Mouse (Mus musculus): Measurements from ENCODE around the gene Adam26a. TPM values are rescaled to one million over a fixed set of nuclear protein-coding genes. Genes with fewer than 3 reads are reported as not detected.

The Adam26a gene
- total and polyA plus RNA-seq, 3 experiments = not detected

Other genes starting within 250 kb of the Adam26a start
- not detected in 2 replicates for gene Adam26b, start 48.6 kb downstream of the Adam26a start, total RNA-seq (2012; rRNA removed)
- gene Adam26b, start 48.6 kb downstream of the Adam26a start, polyA plus RNA-seq (2012; ENCODE audit: insufficient read depth in 1 of 2, insufficient read length in 2 of 2, low read depth in 1 of 2, low replicate concordance in 2 of 2, missing spikeins in 1 of 2) = not detected
- gene Gm5346, start 50.6 kb upstream of the Adam26a start, total RNA-seq (2012; rRNA removed) = not detected in 2 replicates
- not detected for gene Gm5346, start 50.6 kb upstream of the Adam26a start, polyA plus RNA-seq (2012; ENCODE audit: insufficient read depth in 1 of 2, insufficient read length in 2 of 2, low read depth in 1 of 2, low replicate concordance in 2 of 2, missing spikeins in 1 of 2)
- gene Adam34, start 133.3 kb upstream of the Adam26a start, total RNA-seq (2012; rRNA removed) = not detected in 2 replicates
- not detected for gene Adam34, start 133.3 kb upstream of the Adam26a start, polyA plus RNA-seq (2012; ENCODE audit: insufficient read depth in 1 of 2, insufficient read length in 2 of 2, low read depth in 1 of 2, low replicate concordance in 2 of 2, missing spikeins in 1 of 2)